Comparison of ENCODE assay signal across 26 mouse cellular contexts in genomic region chr7:35448867-35449266, GRCm38 (mm10). TPM values are rescaled to one million over a fixed set of nuclear protein-coding genes. Genes with fewer than 3 reads are reported as not detected.
A peak's percentile ranks its signal among the peaks of the same experiment; 100 is the strongest.
DNase-seq lines count a peak whose midpoint lies in the region; ATAC-seq and TF ChIP-seq lines count a peak whose summit lies in the region.
"Had no signal": no experiment of that assay in that cellular context is flagged by ENCODE, and none has a peak within 500 bp of the region (broad histone marks: within the 10 kb centered on the region; RNA-seq: fewer than 3 reads in every experiment).

No protein-coding gene starts in this region.

- H3K9me3 ChIP-seq in liver, embryonic 12.5 days (replicated peaks), result no peaks in the 10 kb centered on the region
- no peaks in the 10 kb centered on the region for H3K9me3 ChIP-seq in forebrain, embryonic 10.5 days
- H3K9me3 ChIP-seq: embryonic facial prominence, embryonic 15.5 days; forebrain, embryonic 12.5 days; hindbrain, embryonic 12.5 days; midbrain, embryonic 13.5 days had no signal

- no peak overlapping the region for H3K4me3 ChIP-seq in liver, embryonic 12.5 days
- peak overlapping the region; percentile 41 for H3K4me3 ChIP-seq in kidney, adult 2 months (ENCODE audit: insufficient read depth, low read depth, low read length)
- no peak overlapping the region for H3K4me3 ChIP-seq in forebrain, embryonic 10.5 days
- H3K4me3 ChIP-seq: embryonic facial prominence, embryonic 15.5 days; forebrain, embryonic 12.5 days; hindbrain, embryonic 12.5 days; midbrain, embryonic 13.5 days; neural tube, embryonic 13.5 days had no signal

- H3K4me2 ChIP-seq in liver, embryonic 12.5 days, result peak overlapping the region; percentile 12; the same call in 1 of the 2 replicates
- H3K4me2 ChIP-seq: embryonic facial prominence, embryonic 15.5 days; forebrain, embryonic 12.5 days; hindbrain, embryonic 12.5 days; midbrain, embryonic 13.5 days; neural tube, embryonic 13.5 days had no signal

- H3K27me3 ChIP-seq in liver, embryonic 12.5 days (replicated peaks), result no peaks in the 10 kb centered on the region
- no peaks in the 10 kb centered on the region for H3K27me3 ChIP-seq in kidney, adult 2 months (replicated peaks; ENCODE audit: control insufficient read depth, insufficient read depth, low read length)
- no peaks in the 10 kb centered on the region for H3K27me3 ChIP-seq in forebrain, embryonic 10.5 days (ENCODE audit: poor library complexity, severe bottlenecking)
- H3K27me3 ChIP-seq: embryonic facial prominence, embryonic 15.5 days; forebrain, embryonic 12.5 days; hindbrain, embryonic 12.5 days; midbrain, embryonic 13.5 days; neural tube, embryonic 13.5 days had no signal

- peak; percentile 80 for TF ChIP-seq POLR2A in kidney, adult 2 months (IDR thresholded peaks at IDR 0.05; ENCODE audit: low read depth, low read length)

- H3K36me3 ChIP-seq in liver, embryonic 12.5 days, result no peaks in the 10 kb centered on the region
- no peaks in the 10 kb centered on the region for H3K36me3 ChIP-seq in kidney, adult 2 months (ENCODE audit: control insufficient read depth, insufficient read depth, low read length)
- no peaks in the 10 kb centered on the region for H3K36me3 ChIP-seq in forebrain, embryonic 10.5 days (replicated peaks)
- H3K36me3 ChIP-seq: embryonic facial prominence, embryonic 15.5 days; forebrain, embryonic 12.5 days; hindbrain, embryonic 12.5 days; midbrain, embryonic 13.5 days; neural tube, embryonic 13.5 days had no signal

- no peak for ATAC-seq in liver, embryonic 12.5 days
- no peak for ATAC-seq in CD4-positive, CD25-positive, alpha-beta regulatory T cell, adult 4 months
- ATAC-seq: activated CD4-positive, CD25-positive, alpha-beta regulatory T cell, adult 4 months; midbrain, embryonic 13.5 days; Patski had no signal

- peaks cover 11% of the 10 kb centered on the region for H3K4me1 ChIP-seq in liver, embryonic 12.5 days
- H3K4me1 ChIP-seq in kidney, adult 2 months (ENCODE audit: control insufficient read depth, insufficient read depth, low read length), result peaks cover 12% of the 10 kb centered on the region; the same call in 1 of the 2 replicates
- H3K4me1 ChIP-seq in forebrain, embryonic 10.5 days, result peaks cover 19% of the 10 kb centered on the region
- H3K4me1 ChIP-seq: forebrain, embryonic 12.5 days; midbrain, embryonic 13.5 days had no signal

- DNase-seq in liver, result no peak
- peak; percentile 86 for DNase-seq in kidney, adult 2 months
- peak; percentile 64 for DNase-seq in kidney, postnatal 10 days
- peak; percentile 85 for DNase-seq in yolk sac, embryonic 10.5 days (ENCODE audit: low spot score)
- no peak for DNase-seq in forebrain, embryonic 10.5 days (ENCODE audit: extremely low spot score, low spot score)
- DNase-seq in lung, postnatal 14 days, result no peak
- DNase-seq: adrenal gland, postnatal 14 days; cerebellum, adult 11 months; cerebellum, postnatal 36 days; gastrocnemius, postnatal 10 days; heart, adult 18-20 months; layer of hippocampus, adult 9-11 months; lung, postnatal 10 days; right cerebral cortex, adult 18-20 months; thymus, postnatal 36 days had no signal

- H3K27ac ChIP-seq in liver, embryonic 12.5 days, result no peak overlapping the region
- H3K27ac ChIP-seq in kidney, adult 2 months (ENCODE audit: insufficient read depth, low read depth, low read length), result peak overlapping the region; percentile 61
- H3K27ac ChIP-seq in forebrain, embryonic 10.5 days, result no peak overlapping the region
- H3K27ac ChIP-seq: embryonic facial prominence, embryonic 15.5 days; forebrain, embryonic 12.5 days; hindbrain, embryonic 12.5 days; liver, embryonic 14.5 days; midbrain, embryonic 13.5 days; neural tube, embryonic 13.5 days had no signal

- 55% methylated on average over 7 of the region's 7 CpGs for WGBS in liver, embryonic 12.5 days (ENCODE audit: insufficient replicate concordance)
- 38% methylated on average over 7 of the region's 7 CpGs for WGBS in kidney, adult 2 months
- 85% methylated on average over 7 of the region's 7 CpGs for WGBS in forebrain, embryonic 10.5 days

- no peak for TF ChIP-seq CTCF in kidney, adult 2 months (conservative IDR thresholded peaks at IDR 0.05; ENCODE audit: insufficient read depth, insufficient read length, low read depth, low read length)

- H3K9ac ChIP-seq in liver, embryonic 12.5 days, result no peak overlapping the region
- H3K9ac ChIP-seq: embryonic facial prominence, embryonic 15.5 days; forebrain, embryonic 12.5 days; hindbrain, embryonic 12.5 days; liver, embryonic 14.5 days; midbrain, embryonic 13.5 days; neural tube, embryonic 13.5 days had no signal

RNA-seq across cellular contexts. Expression of gene Slc7a9, which starts 0.3 kb away (rescaled TPM):
- polyA plus RNA-seq in liver, embryonic 12.5 days (2016; fragmentation: Nextera tagmentation; extraction: Ambion mirVana), result 2.2 and 3.2 TPM in 2 replicates
- polyA plus RNA-seq in kidney, adult 2 months (2012; rRNA removed), result 329 and 355 TPM in 2 replicates
- polyA plus RNA-seq in forebrain, embryonic 10.5 days (2016; fragmentation: Nextera tagmentation; extraction: Ambion mirVana), result 0.29 TPM in 1 of 2 replicates, not detected in the other
- not detected for polyA plus RNA-seq in CD4-positive, CD25-positive, alpha-beta regulatory T cell, adult 4 months (2017; shearing (Covaris generic))
- polyA plus RNA-seq: activated CD4-positive, CD25-positive, alpha-beta regulatory T cell, adult 4 months; C2C12; hindbrain, embryonic 12.5 days; midbrain, embryonic 13.5 days; neural tube, embryonic 13.5 days; Patski had no signal

RNA-seq across cellular contexts. Expression of gene Cep89, which starts 52.0 kb away (rescaled TPM):
- polyA plus RNA-seq in liver, embryonic 12.5 days (2016; fragmentation: Nextera tagmentation; extraction: Ambion mirVana), result 25.5 and 25.9 TPM in 2 replicates
- 24.4 and 29.5 TPM in 2 replicates for polyA plus RNA-seq in kidney, adult 2 months (2012; rRNA removed)
- 69.9 and 72.3 TPM in 2 replicates for polyA plus RNA-seq in forebrain, embryonic 10.5 days (2016; fragmentation: Nextera tagmentation; extraction: Ambion mirVana)
- 10 to 100 TPM; 14.2 to 23.5 TPM for polyA plus RNA-seq in CD4-positive, CD25-positive, alpha-beta regulatory T cell, adult 4 months (2017; shearing (Covaris generic))

RNA-seq across cellular contexts. Expression of gene Faap24, which starts 52.2 kb away (rescaled TPM):
- polyA plus RNA-seq in liver, embryonic 12.5 days (2016; fragmentation: Nextera tagmentation; extraction: Ambion mirVana), result 34.4 and 34.7 TPM in 2 replicates
- 4.3 and 4.8 TPM in 2 replicates for polyA plus RNA-seq in kidney, adult 2 months (2012; rRNA removed)
- 28.4 and 29.3 TPM in 2 replicates for polyA plus RNA-seq in forebrain, embryonic 10.5 days (2016; fragmentation: Nextera tagmentation; extraction: Ambion mirVana)
- 10 to 100 TPM; 34.0 to 40.4 TPM for polyA plus RNA-seq in CD4-positive, CD25-positive, alpha-beta regulatory T cell, adult 4 months (2017; shearing (Covaris generic))

Comparison
In these comparisons a context has a peak if more than half of its experiments do, and no peak if none do; other contexts are left out.
1. DNase-seq: peak in kidney, adult 2 months (single experiment), kidney, postnatal 10 days (single experiment) and yolk sac, embryonic 10.5 days (single experiment); none in liver (single experiment), forebrain, embryonic 10.5 days (single experiment) and lung, postnatal 14 days (single experiment).
2. RNA of gene Slc7a9, which starts 0.3 kb away (polyA plus RNA-seq): 329 to 355 TPM in kidney, adult 2 months; 2.2 to 3.2 TPM in liver, embryonic 12.5 days, 0.29 TPM in forebrain, embryonic 10.5 days and not detected in CD4-positive, CD25-positive, alpha-beta regulatory T cell, adult 4 months; every median in the first group is over 10 times any median in the second.